Mouse (Mus musculus): ENCODE data around the gene Ctsd.

GRCm38 (mm10) chr7:142400112-142400749, 12.4 kb upstream of the Ctsd start:
- no peak for TF ChIP-seq CTCF (IDR thresholded peaks at IDR 0.05)
- TF ChIP-seq EP300 (IDR thresholded peaks at IDR 0.05; ENCODE audit: insufficient read depth, low read depth, low read length): no peak
